Mouse (Mus musculus) liver, adult 2 months (tissue): Measurements from ENCODE around the gene Cog1.

Experiments used
- CTCF ChIP-seq: fragments of 200-500 bp; IDR thresholded peaks from 2 replicates; pipeline ENCODE4 v1.5.1; 2011; ENCODE audit warnings: low read depth, low read length, control low read depth
- POLR2A ChIP-seq: fragments of 200-500 bp; IDR thresholded peaks from 2 replicates; pipeline ENCODE4 v1.6.1; 2011; ENCODE audit warnings: low read length, control low read depth; ENCODE audit not compliant: insufficient read depth; ENCODE audit errors: extremely low read depth

- TF ChIP-seq POLR2A (0 out of 2 replicates have a peak, but pooled peaks have one; percentile 36), CTCF (no peak)
Observed at GRCm38 (mm10) chr11:113708629-113709213, 59.8 kb downstream of the Cog1 start.
